Mouse (Mus musculus): ENCODE measurements around the gene Uncx.

The Uncx gene

DNA sequence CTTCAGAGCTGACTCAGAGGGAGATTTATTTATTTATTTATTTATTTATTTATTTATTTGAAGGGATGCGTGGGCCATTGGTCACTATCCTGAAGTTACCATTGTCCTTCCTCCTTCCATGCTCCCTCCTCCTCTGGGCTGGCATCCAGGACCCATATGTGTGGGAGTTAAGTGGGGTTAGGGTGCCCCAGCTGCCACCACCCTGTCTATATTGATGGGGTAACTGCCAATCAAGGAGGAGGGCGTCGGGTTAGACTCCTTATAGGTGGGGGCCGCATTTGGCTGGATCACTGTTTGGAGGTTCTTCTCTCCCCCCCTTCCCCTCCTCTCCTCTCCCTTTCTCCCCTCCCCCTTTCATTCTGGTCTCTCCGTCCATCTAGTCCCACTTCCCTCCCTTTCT lies 738 bp upstream of the Uncx start:
- no peak for DNase-seq (ENCODE audit: low spot score in 2 of 2)

DNA sequence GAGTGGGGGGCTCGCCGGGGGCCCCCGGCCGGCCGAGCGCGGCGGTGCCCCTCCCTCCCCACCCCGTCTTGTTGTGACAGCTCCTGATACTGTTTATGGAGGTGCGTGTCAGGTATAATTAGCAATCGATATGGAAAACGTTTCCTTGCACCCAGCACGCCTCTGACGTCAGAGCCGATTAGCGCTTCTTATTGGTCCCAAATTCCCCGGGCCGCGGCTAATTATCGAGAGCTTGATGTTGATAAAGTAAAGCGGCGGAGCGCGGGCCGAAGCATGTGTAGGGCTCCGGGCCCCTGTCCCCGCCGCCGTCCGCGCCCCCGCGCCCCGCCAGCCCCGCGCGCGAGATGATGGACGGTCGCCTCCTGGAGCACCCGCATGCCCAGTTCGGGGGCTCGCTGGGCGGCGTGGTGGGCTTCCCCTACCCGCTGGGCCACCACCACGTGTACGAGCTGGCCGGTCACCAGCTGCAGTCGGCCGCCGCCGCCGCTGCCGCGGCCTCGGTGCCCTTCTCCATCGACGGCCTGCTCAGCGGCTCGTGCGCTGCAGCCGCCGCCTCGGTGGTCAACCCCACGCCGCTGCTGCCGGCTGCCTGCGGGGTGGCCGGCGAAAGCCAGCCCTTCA lies 466 bp downstream of the Uncx start:
- no peak for DNase-seq (ENCODE audit: low spot score in 2 of 2)

DNA sequence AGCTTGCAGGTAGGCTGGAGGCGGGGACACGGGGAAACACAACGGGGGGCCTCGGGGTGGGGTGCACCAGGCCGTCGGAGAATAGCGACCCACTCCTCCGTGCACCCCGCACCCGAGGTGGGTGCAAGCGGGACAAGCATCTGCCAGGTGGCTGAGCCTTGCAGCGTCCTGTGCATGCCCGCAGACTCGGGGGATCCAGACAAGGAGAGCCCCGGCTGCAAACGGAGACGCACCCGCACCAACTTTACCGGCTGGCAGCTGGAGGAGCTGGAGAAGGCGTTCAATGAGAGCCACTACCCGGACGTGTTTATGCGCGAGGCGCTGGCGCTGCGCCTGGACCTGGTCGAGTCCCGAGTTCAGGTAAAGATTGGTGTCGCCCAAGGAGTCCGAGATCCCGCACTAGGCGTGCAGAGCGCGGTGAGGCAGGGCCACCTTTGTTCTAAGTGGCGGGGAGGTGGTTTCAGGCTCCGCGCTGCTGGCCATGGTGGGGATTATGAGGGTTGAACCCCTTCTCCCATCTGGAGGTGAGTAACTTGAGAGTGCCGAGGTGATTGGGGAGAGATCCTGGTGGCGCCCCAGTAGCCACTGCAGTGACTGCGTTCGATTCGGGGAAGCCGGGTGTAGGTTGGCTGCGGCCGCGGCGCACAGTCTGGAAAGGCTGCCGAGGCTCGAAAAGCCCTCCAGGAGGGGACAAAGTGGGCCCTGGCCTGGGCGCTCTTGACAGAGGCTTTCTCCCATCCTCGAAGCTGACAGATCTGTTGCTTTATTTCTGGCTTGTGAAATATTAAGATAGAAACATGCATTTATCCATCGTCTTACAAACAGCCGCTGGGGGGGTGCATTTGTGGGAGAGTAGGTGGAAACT lies 1.2 kb downstream of the Uncx start:
- DNase-seq (ENCODE audit: low spot score in 2 of 2): no peak

DNA sequence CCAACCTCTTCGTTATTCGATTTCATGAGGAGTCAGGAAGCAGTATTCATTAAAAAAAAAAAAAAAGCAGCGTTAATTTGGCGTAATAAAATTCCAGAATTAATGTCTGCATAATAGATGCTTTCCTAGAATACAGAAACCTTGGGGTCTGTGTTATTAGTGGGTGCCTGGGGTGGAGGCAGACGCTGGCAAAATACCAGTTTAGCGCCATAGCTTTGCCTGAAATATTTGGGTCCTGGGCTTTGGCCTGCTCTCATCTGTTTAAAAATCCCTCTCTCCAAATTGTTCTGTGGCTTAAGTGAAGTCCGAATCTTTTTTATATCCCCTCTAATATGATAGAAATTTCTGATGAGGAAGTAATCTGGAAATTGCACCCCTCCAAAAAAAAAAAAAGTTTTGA lies 1.9 kb downstream of the Uncx start:
- DNase-seq (ENCODE audit: low spot score in 2 of 2): no peak

DNA sequence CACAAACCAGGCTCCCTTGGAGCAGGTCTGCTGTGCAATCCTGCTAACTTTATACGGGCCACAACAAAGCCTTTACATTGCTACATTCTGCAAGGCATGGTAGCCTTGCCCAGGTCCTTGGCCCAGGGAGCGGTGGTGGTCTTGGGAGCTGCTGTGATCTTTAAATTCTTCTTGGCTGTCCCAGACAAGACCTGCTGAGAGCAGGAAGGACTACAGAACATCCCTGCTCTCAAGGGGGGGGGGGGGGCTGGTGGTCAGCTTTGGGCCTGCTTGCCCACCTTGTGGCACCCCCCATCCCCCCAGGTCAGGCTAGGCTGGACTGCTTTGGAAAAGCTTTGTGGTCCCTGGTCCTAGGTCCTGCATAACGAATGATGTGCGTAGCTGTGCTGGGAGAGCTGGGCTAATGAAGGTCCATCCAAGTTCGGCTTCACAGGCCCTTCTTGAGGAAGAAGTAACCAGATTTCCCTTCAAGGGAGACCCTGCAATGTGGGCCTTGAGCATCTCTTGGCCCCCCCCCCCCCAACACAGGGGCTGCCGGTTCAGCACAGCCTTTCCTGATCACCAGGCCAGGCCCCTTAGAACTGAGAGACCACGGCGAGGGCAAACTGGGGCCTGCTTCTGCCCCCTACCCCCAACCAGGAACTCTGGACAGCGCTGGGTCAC lies 2.5 kb downstream of the Uncx start:
- DNase-seq (ENCODE audit: low spot score in 2 of 2): no peak

DNA sequence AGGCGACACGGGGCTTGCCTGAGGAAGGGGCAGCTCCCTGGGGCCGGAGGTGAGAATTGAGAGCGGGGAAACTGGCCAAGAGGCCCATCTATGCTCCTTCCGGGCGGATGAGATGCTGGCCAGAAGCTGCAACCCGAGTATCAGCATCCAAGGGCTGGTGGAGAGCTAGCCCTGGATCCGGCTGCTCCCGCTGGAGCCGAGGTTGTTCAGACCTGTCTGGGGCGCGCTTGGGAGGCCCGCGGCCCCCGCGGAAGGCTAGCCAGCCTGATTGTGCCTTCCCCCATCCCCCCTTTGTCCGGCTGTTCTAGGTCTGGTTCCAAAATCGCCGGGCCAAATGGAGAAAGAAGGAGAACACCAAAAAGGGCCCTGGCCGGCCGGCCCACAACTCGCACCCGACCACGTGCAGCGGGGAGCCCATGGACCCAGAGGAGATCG lies 3.1 kb downstream of the Uncx start:
- no peak for DNase-seq (ENCODE audit: low spot score in 2 of 2)

DNA sequence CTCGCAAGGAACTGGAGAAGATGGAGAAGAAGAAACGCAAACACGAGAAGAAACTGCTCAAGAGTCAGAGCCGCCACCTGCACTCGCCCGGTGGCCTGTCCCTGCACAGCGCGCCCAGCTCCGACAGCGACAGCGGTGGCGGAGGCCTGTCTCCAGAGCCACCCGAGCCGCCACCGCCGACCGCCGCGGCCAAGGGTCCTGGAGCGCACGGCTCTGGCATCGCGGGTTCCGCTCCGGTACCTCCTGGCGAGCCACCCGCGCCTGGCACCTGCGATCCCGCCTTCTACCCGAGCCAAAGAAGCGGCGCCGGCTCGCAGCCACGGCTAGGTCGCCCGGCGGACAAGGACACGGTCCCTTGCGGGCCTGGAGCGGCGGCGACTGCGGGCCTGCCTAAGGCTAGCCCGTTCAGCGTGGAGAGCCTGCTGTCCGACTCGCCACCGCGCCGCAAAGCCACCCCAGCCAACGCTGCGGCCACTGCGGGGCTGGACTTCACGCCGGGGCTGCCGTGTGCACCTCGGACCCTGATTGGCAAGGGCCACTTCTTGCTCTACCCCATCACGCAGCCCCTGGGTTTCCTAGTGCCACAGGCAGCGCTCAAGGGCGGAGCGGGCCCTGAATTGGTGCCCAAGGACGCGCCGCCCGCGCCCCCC lies 3.6 kb downstream of the Uncx start:
- no peak for DNase-seq (ENCODE audit: low spot score in 2 of 2)

DNA sequence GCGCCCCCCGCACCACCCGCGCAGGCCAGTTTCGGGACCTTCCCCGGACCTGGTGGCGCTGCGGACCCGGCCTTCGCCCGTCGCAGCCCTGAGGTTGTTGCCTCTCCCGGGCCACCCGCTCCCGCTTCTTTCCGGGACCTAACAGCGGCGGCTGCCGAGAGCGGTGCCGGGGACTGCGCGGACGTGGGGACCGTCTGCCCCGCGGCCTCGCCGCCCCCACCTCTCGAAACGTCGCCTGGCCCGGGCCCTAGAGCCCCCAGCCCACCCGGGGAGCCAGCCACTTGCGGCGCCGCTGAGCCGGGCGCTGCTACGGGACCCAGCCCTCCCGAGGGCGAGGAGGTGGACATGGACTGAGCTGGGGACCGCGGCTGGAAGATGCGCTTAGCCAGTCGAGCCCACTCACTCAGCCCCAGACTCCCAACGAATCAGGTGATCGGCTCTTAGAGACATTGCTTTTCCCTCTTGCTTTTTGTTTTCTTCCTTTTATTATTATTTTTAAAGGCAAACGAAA lies 4.2 kb downstream of the Uncx start:
- DNase-seq (ENCODE audit: low spot score in 2 of 2): no peak

DNA sequence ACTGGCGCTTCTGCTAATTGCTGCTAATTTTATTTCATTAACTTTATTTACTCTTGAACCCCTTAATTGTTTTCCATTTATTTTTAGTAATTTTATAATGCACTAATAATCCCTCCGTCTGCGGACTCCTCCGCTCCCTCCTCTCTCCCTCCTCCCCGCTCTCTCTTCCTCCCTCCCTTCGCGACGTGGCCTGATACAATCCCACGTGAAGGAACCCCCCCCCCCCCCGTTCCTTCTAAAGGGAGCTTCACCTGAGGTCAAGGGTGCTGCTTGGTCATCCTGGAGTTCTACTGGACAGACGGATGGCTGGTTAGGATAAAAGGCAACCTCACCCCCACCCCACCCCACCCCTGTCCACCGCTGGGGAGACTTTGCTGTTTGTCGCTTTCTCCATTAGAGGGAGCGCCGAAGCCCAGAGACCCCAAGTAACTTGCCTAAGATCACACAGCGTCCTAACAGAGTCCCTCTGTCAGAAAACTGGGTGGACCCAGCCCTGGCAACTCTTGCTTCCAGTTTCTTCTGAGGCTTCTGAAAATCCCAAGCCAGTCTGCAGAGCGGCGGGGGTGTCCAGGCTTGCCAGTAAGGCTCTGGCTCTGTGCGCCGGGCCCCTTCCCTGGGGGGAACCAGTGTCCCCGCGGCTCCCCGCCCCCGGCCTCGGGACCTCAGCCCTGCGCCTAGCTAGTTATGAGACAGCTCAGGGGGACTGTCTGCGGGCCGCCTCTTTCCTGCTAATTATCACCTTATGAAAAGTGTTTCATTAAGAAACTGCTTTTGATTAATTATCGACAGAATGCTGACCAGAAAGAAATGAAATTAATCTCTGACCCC lies 10.4 kb downstream of the Uncx start:
- DNase-seq (ENCODE audit: low spot score in 2 of 2): no peak

DNA sequence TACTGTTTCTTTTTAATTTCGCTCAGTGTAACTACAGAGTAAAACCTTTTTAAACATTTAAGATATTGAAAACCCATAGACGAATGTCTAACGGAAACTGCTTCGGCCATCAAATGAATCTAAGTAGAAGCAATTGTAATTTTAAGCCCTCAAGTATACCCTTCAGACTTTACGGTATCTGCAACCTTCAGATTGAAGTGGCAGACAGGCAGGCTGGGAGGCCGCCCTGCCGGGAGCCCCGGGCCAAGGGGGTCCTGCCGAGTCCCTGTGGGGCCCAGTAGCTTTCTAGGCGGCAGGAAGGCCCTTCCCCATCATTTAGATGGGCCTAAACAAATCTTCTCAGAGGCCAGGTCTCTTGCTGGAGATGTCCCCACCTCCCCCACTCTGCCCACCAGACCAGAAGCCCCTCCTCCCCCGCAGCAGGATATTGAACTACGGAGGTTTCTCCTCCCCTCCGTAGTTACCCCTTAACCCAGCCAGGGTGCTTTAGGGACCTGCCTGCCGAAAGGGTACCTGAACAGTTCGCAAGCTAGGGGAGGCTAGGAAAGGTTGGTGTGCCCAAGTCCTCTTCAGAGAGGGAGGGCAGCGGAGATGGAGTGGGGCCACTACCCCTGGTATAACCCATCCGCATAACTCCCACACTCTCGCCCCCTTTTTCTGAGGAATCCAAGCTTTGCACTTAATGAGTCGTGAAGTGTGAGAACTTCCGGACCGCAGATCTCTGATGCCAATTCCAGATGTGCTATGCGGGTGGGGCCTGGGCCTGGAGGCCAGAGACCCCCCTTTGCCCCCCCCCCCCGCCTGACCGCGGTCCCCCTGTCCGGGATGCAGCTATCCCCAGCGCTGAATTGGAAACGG lies 11.4 kb downstream of the Uncx start:
- DNase-seq (ENCODE audit: low spot score in 2 of 2): no peak

DNA sequence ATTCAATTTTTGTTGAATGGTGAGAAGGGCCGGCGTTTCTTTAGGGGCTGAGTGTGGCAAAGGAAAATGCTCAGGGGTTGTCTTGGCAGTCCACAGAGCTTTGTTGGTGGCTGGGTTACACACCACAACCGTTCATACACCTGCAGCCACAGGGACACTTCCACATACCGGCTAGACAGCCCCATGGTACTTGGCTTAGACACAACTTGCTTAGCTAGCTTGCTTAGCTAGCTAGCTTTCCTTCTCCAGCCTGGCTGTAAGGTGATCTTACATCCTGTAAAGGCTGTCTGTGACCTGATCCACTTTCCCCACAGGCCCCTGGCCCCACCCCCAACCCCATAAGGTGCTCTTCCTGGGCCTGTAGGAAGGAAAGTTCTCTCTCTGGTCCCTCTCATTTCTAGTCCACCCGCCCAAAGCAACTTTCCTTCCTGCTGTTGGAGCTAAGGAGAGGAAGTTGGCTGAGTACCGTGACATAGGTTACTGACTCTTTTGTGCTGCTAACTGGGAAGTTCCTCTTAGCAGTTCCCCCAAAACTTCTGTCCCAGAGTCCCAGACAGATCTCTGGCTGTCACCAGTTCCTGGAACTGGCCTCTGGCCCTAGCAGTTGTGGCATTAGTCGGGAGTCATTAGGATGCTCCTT lies 12.3 kb downstream of the Uncx start:
- DNase-seq (ENCODE audit: low spot score in 2 of 2): no peak

DNA sequence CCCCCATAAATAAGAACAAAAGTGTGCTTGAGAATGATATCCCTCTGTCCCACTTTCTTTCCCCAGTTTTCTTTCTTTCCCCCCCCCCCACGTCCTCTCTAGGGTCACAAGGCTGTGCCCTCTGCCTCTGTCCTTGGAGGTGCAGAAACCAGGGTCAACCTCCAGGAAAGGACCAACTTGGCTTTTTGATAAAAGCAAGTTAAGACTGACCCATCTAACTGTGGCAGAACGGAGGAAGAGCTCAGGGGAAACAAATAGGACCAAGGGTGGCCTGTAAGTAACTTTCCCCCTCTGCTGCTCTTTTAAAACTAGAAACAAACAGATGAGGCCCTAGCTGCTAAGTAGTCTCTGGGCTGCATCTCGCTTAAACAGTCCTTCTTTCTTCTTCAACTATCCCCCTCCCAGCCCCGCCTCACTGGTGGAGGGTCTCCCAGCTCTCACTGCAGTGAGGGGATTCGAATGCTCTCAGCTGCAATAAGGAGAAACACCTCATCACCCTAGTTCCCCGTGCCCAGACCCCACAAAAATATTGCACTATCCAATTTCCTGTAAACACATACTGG lies 12.9 kb downstream of the Uncx start:
- DNase-seq (ENCODE audit: low spot score in 2 of 2): no peak

DNA sequence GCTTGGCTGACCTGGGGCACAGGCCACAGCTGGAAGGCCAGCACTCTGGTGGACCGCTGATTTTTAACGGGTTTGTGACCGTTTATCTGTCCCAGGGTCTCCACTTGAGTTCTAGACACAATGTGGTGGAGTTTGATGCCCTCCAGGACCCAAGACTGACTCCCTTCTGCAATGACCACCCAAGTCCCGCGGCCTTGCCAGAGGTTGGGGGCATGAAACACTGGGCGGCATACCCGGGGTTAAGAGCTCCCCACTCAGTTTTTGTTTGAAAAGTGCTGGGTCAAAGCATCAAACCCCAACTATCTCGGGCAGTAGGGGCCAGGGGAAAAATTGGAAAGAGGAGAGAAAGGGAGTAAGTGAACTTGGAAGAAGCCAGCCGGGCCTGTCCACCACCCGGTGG lies 13.8 kb downstream of the Uncx start:
- no peak for DNase-seq (ENCODE audit: low spot score in 2 of 2)

DNA sequence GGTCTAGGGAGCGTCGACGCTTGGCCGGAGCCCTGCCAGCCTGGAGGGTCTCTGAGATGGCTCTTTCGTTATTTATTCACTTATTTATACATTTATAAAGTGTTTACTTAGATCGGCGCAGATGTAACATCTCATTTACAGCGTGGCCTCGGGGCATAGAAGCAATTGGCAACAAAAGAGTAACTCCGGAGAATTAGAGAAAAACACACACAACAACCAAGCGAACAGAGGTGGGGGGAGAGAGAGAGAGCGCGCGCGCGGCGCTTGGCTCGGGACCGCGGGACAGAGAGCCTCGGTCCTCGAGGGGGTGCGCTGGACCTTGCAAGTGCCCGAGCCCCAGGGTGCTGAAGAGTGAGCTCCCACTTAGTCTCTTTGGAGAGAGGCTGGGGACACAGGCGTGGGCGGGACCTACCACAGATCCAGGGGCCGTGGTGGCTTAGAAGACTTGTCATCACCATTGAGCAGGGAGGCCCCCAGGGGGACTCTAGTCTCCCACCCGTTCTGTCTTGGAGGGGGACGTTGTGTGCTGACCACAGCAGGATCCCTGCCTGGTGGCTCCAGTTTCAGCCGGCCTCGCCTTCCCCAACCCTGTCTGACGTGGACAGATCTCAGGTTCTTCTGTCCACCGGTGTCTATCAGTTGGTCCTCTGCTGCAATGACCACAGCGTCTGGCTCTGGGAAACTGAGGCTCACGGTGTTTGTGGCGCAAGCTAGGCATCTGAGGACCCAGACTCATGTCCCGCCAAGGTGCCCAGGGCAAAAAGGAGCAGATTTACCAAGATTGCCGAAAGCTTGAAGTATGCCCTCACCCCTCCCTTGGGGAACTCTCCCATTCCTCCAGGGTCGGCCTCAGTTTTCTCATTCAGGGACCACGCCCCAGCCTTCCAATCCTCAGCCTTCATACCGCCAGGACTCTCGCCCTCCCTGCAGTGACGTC lies 14.5 kb downstream of the Uncx start:
- DNase-seq (ENCODE audit: low spot score in 2 of 2): no peak

DNA sequence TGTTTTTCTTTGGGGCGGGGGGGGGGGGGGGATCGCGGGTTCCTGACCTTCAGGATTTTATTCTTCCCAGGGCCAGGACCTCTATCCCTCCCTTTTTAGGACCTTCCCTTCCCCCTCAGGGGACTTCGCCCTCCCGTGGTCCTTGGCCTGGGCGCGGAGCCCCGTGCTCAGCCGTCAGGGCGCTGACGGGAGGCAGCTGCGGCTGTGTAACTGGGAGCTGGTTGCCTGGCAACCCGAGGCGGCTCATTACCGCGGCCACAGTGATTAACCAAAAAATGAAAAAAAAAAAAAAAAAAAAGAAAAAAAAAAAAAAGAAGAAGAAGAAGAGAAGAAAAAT lies 15.1 kb downstream of the Uncx start:
- DNase-seq (ENCODE audit: low spot score in 2 of 2): no peak

DNA sequence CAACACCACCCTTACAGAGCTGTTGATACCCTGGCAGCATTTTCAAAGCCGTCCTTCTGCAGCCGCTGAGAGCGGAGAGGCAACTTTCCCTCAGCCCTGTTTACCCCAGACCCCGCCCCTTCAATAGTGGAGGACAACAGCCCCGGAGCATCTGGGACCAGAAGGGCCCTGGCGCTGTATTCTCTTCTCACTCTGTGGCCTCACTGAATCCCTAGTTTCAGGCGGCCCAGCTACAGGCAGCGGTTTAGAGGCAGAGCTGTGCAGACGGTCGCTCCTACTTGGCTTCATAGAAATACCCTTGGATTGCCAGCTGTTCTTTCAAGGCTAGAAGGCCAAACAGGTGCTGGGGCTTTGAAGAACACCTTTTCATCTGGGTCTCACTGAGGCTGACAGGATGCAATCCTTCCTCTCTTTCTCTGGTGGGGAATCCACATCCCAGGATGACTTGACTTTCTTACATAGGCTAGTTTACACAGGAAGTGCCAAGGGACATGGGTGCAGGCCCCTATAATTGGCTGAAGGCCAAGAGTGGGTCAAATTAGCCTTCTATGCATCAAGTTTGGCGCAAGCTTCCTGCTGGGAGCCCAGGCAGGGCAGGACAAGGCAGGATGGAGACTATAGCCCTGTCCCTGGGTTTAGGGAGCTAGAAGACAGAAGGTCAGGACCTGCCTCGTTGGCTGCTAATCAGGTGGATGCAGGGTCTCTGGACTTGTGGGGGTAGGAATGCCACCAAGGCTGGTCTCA lies 15.8 kb downstream of the Uncx start:
- DNase-seq (ENCODE audit: low spot score in 2 of 2): no peak

DNA sequence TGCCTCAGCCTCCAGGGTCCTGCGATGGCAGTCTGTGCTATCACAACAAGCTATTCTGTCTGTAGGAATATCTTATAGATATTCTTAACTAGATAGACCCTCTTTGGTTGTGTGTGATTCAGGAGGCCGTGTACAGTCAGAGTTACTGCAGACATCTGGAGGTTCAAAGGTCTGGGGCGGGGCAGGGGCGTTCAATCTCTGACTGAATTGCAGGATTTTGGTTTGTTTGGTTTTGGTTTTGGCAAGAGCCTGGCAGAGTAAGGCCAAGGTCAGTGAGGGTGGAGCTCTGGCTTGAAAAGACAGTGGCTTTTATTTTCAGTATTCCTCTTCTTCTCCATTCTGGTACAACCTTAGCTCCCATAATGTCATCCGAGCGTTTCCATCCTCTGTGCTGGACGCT lies 16.5 kb downstream of the Uncx start:
- no peak for DNase-seq (ENCODE audit: low spot score in 2 of 2)

All from frontal cortex, postnatal 10 days (tissue).